Mouse (Mus musculus) embryonic facial prominence, embryonic 12.5 days (tissue): Measurements from ENCODE around the gene Ankrd31. TPM values are rescaled to one million over a fixed set of nuclear protein-coding genes. Genes with fewer than 3 reads are reported as not detected.

Source experiments
- ATAC-seq: fragments of 200-750 bp; cut with Nextera tagmentation; 2 replicates; pipeline ENCODE4 v1.8.0; 2017; ENCODE audit not compliant: insufficient number of reproducible peaks, insufficient read depth, low FRiP score, low TSS enrichment
- H3K27ac ChIP-seq: fragments of 300-500 bp; sonication (generic); 2 replicates; pipeline ENCODE4 v1.5.1; 2016; ENCODE audit warnings: mild to moderate bottlenecking
- H3K27me3 ChIP-seq: fragments of 300-500 bp; sonication (generic); 2 replicates; pipeline ENCODE4 v1.6.1; 2016; ENCODE audit warnings: mild to moderate bottlenecking, moderate library complexity
- H3K36me3 ChIP-seq: fragments of 300-500 bp; sonication (generic); 2 replicates; pipeline ENCODE4 v1.6.1; 2016; ENCODE audit warnings: mild to moderate bottlenecking
- H3K4me1 ChIP-seq: fragments of 300-500 bp; sonication (generic); 2 replicates; pipeline ENCODE4 v1.6.1; 2016
- H3K4me2 ChIP-seq: fragments of 300-500 bp; sonication (generic); replicated peaks from 2 replicates; pipeline ENCODE4 v1.6.1; 2016; ENCODE audit warnings: mild to moderate bottlenecking, moderate library complexity
- H3K4me3 ChIP-seq: fragments of 300-500 bp; sonication (generic); 2 replicates; pipeline ENCODE4 v1.5.1; 2016; ENCODE audit warnings: mild to moderate bottlenecking
- H3K9ac ChIP-seq: fragments of 300-500 bp; sonication (generic); 2 replicates; pipeline ENCODE4 v1.6.1; 2016; ENCODE audit warnings: mild to moderate bottlenecking, moderate library complexity
- H3K9me3 ChIP-seq: fragments of 300-500 bp; sonication (generic); 2 replicates; pipeline ENCODE4 v1.6.1; 2016; ENCODE audit warnings: mild to moderate bottlenecking, moderate library complexity
- whole genome bisulfite sequencing: fragments of 180-500 bp; shearing (Covaris S2); methylation state at CpG from one replicate; pipeline ENCODE4 v1.1.7; 2016; 5-methylcytosine and 5-hydroxymethylcytosine counted together
- polyA plus RNA-seq: library from polyadenylated mRNA; unstranded; fragments of >200 nt; fragmentation: Nextera tagmentation; extraction: Ambion mirVana; gene quantifications from 2 replicates; pipeline ENCODE4 v1.2.1, GENCODE M21; 2016

Ankrd31 gene
- polyA plus RNA-seq: not detected in 2 replicates

DNA sequence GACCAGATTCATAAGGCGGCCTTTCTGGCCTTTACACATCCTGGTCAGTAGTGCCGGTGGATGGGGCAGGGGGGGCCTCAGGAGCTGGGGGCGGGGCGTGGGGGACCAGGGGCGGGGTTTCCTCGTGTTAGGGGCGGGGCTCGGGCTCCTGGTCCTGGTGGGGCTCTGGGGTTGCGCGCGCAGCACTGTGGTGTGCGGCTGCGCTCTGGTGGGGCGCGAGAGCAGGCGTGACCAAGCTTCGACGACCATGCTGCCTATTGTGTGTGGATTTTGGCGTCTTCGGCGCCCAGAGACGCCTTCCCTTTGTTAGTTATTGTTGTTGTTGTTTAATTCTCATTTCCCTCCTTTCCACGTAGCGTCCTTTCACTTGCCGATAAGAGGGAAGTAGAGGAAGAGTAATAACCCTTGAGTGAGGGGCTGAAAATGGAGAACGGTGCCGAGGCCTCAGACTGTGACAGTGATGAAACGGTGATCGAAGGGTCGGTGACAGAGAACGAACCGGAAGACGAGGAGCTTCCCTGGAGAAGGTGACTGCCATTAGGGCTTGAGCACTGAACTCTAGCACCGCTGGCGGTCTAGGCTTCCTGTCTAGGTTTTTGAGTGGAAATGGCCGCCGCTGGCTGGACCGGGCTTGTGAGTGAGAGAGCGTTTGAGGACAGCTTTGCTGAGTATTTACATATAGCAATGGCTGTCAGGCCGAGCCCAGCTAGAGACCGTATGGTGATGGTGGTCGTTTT, at the start of gene Ankrd31:
Gene Ankrd31 (plus strand): TSS at position 164 of the 737 bp plus-strand sequence.
- Histone ChIP-seq H3K9me3 (no peaks in the 10 kb centered on the region), H3K36me3 (no peaks in the 10 kb centered on the region), H3K27ac (no peak within 1 kb of the TSS), H3K4me1 (no peaks in the 10 kb centered on the region), H3K4me2 (no peak within 1 kb of the TSS), H3K27me3 (no peaks in the 10 kb centered on the region), H3K4me3 (no peak within 1 kb of the TSS), H3K9ac (no peak within 1 kb of the TSS)
- ATAC-seq: no peak
- WGBS: 87% methylated on average over 42 of the region's 42 CpGs

- no peak for ATAC-seq
- Histone ChIP-seq H3K9me3 (no peaks in the 10 kb centered on the region), H3K9ac (no peak overlapping the region), H3K27ac (no peak overlapping the region), H3K36me3 (no peaks in the 10 kb centered on the region), H3K27me3 (no peaks in the 10 kb centered on the region), H3K4me1 (no peaks in the 10 kb centered on the region), H3K4me3 (no peak overlapping the region), H3K4me2 (no peak overlapping the region)
- WGBS: 74% methylated on average over 9 of the region's 9 CpGs
Observed at GRCm38 (mm10) chr13:96702567-96703278, 45.3 kb upstream of the Ankrd31 start.

DNA sequence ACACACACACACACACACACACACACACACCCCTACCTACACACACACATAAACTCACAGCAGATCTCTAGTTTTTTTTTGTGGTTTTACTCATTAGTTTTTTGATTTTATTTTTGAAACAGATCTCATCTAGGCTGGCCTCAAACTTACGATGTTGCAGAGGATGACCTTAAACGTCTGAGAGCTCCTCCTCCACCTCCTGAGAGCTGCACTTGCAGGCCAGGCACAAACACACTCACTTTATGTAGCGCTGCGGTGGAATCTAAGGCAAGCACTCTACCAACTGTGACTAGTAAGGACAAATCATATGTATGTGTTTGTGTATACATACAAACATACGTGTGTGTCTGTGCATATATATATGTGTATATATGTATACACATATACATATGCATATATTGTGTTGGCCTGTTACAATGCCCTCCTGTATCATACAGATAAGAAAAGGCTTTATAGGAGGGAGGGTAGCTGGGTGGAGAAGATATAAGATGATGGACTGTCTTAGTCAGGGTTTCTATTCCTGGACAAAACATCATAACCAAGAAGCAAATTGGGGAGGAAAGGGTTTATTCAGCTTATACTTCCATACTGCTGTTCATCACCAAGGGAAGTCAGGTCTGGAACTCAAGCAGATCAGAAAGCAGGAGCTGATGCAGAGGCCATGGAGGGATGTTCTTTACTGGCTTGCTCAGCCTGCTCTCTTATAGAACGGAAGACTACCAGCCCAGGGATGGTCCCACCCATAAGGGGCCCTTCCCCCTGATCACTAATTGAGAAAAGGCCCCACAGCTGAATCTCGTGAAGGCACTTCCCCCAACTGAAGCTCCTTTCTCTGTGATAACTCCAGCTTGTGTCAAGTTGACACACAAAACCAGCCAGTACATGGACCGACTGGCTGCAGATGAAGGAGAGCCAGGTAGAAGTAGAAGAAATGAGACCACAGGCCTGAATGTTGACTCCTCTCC, 38.5 kb upstream of the Ankrd31 start:
- Histone ChIP-seq H3K9me3 (no peaks in the 10 kb centered on the region), H3K4me2 (no peak overlapping the region), H3K9ac (no peak overlapping the region), H3K36me3 (no peaks in the 10 kb centered on the region), H3K27me3 (no peaks in the 10 kb centered on the region), H3K4me1 (no peaks in the 10 kb centered on the region), H3K27ac (no peak overlapping the region), H3K4me3 (no peak overlapping the region)
- ATAC-seq: no peak
- WGBS: 70% methylated on average over 8 of the region's 8 CpGs

- Histone ChIP-seq H3K9ac (no peak overlapping the region), H3K9me3 (no peaks in the 10 kb centered on the region), H3K4me1 (no peaks in the 10 kb centered on the region), H3K36me3 (no peaks in the 10 kb centered on the region), H3K4me2 (no peak overlapping the region), H3K27ac (no peak overlapping the region), H3K27me3 (no peaks in the 10 kb centered on the region), H3K4me3 (no peak overlapping the region)
- no peak for ATAC-seq
- 88% methylated on average over 2 of the region's 2 CpGs for WGBS
Observed at GRCm38 (mm10) chr13:96716311-96716710, 31.8 kb upstream of the Ankrd31 start.

- Histone ChIP-seq H3K27me3 (no peaks in the 10 kb centered on the region), H3K9me3 (no peaks in the 10 kb centered on the region), H3K27ac (no peak overlapping the region), H3K4me3 (no peak overlapping the region), H3K36me3 (no peaks in the 10 kb centered on the region), H3K4me2 (no peak overlapping the region), H3K9ac (no peak overlapping the region), H3K4me1 (no peaks in the 10 kb centered on the region)
- 66% methylated on average over 1 of the region's 1 CpGs for WGBS
- no peak for ATAC-seq
Observed at GRCm38 (mm10) chr13:96717821-96718220, 30.3 kb upstream of the Ankrd31 start.

GRCm38 (mm10) chr13:96720003-96720402, 28.1 kb upstream of the Ankrd31 start:
- no peak overlapping the region for H3K4me2 ChIP-seq

DNA sequence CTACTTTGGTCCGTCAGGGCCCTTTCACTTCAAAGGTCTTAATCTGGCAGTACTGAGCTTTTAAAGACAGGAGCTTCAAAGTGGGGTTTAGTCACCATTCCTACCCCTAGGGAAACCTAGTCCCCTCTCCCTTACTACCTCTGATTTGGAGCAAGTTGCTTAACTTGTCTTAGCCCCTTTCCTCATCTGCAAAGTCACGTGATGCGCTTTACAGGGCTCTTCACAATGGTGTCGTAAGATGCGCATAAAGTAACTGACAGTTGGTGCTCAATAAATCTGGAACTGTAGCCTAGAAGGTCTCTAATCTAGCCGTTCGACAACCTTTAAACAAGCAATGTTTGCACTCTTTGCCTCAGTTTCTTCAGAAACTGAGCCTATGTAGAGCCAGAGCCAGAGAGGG, 19.8 kb upstream of the Ankrd31 start:
- no peak overlapping the region for H3K4me2 ChIP-seq
- H3K9me3 ChIP-seq: no peaks in the 10 kb centered on the region
- no peak overlapping the region for H3K9ac ChIP-seq
- H3K4me3 ChIP-seq: no peak overlapping the region
- WGBS: 86% methylated on average over 7 of the region's 7 CpGs
- no peak overlapping the region for H3K27ac ChIP-seq
- H3K4me1 ChIP-seq: no peaks in the 10 kb centered on the region
- H3K27me3 ChIP-seq: no peaks in the 10 kb centered on the region
- no peak for ATAC-seq
- H3K36me3 ChIP-seq: no peaks in the 10 kb centered on the region

More at GRCm38 (mm10) chr13:96720003-96720402, 28.1 kb upstream of the Ankrd31 start:
- Histone ChIP-seq H3K4me1 (no peaks in the 10 kb centered on the region), H3K27ac (no peak overlapping the region), H3K4me3 (no peak overlapping the region), H3K9ac (no peak overlapping the region), H3K36me3 (no peaks in the 10 kb centered on the region), H3K27me3 (no peaks in the 10 kb centered on the region), H3K9me3 (no peaks in the 10 kb centered on the region)
- ATAC-seq: no peak
- 73% methylated on average over 2 of the region's 2 CpGs for WGBS

DNA sequence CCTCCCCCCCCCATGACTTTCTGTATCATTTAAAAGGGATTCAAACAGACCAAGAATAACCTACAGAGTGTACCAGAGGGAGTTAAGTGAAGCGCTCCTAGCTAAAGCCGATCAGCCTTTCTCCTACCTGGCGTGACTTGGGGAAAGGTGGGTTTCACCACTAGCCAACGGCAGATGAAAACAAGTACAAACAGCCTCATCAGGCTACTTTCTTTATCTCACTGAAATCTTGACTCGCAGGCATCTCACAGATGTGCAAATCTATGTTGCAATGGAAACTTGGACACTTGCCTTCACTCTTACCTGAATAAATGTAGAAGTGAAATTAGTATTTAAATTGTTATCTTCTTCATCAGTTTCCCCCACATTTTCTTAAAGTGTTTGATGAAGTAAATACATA, 18.9 kb upstream of the Ankrd31 start:
- Histone ChIP-seq H3K27ac (no peak overlapping the region), H3K36me3 (no peaks in the 10 kb centered on the region), H3K4me2 (no peak overlapping the region), H3K9ac (no peak overlapping the region), H3K4me3 (no peak overlapping the region), H3K4me1 (no peaks in the 10 kb centered on the region), H3K27me3 (no peaks in the 10 kb centered on the region), H3K9me3 (no peaks in the 10 kb centered on the region)
- no peak for ATAC-seq
- WGBS: 95% methylated on average over 5 of the region's 5 CpGs

DNA sequence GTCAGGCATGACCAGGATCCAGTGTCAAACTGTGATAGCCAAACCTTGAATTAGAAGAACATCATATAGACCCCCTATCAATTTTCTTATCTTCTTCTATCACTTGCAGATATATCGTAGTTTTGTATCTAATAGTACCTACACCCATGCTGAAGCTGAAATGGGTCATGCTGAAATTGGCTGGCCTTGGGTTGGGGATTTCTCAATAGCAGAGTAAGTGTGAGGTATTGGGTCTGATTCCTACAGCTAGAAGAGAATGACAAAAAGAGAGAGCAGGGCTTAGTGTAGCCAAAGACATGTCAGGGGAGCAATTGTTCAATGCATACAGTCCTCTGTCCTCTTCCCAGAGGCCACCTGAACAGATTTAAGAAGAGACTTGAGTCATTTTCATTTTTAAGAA, 18.0 kb upstream of the Ankrd31 start:
- Histone ChIP-seq H3K27ac (no peak overlapping the region), H3K9me3 (no peaks in the 10 kb centered on the region), H3K9ac (no peak overlapping the region), H3K27me3 (no peaks in the 10 kb centered on the region), H3K4me2 (no peak overlapping the region), H3K4me3 (no peak overlapping the region), H3K4me1 (no peaks in the 10 kb centered on the region), H3K36me3 (no peaks in the 10 kb centered on the region)
- no peak for ATAC-seq
- 85% methylated on average over 1 of the region's 1 CpGs for WGBS

DNA sequence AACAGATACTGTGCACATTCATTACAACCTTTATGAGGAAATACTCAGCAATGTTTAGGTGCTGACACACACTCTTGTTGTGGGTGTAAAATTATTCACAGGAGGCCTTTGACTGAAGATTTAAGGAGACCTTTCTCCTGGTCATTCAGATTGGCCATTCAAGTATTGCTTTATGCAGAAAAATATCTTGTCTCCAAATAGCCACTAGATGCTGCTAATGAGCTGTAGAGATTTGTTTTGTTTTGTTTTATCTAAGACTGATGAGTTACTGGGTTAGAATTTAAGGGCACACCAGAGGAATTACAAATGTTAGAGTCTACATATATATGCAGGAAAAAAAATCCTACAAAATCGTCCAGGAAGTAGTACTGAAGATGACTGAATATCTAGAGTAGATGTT, 12.9 kb upstream of the Ankrd31 start:
- Histone ChIP-seq H3K4me1 (no peaks in the 10 kb centered on the region), H3K9ac (no peak overlapping the region), H3K27me3 (no peaks in the 10 kb centered on the region), H3K36me3 (no peaks in the 10 kb centered on the region), H3K4me3 (no peak overlapping the region), H3K27ac (no peak overlapping the region), H3K9me3 (no peaks in the 10 kb centered on the region), H3K4me2 (no peak overlapping the region)
- ATAC-seq: no peak
- 41% methylated on average over 1 of the region's 1 CpGs for WGBS

DNA sequence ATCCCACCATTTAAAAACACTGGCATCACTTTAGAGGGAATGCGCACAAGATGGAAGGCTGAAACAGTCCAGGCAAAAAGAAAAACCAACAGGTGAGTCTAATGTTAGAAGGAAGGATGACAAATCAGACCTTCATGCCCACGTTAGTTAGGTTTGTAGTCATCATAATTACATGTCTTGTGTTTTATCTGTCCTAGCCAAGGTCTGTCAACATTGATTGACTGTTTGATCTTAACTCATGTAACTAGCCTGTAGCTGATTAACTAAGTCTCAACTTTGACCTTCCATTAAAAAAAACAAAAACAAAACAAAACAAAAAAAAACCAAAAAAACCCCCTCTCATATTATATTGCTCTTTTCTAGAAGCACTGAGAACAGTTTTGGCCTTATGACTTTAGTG, 7.9 kb upstream of the Ankrd31 start:
- Histone ChIP-seq H3K4me2 (no peak overlapping the region), H3K9me3 (no peaks in the 10 kb centered on the region), H3K27ac (no peak overlapping the region), H3K36me3 (no peaks in the 10 kb centered on the region), H3K9ac (no peak overlapping the region), H3K4me1 (no peaks in the 10 kb centered on the region), H3K27me3 (no peaks in the 10 kb centered on the region), H3K4me3 (no peak overlapping the region)
- 82% methylated on average over 2 of the region's 2 CpGs for WGBS
- no peak for ATAC-seq
